8 mouse cellular contexts compared by ENCODE assay signal in the genomic region with DNA sequence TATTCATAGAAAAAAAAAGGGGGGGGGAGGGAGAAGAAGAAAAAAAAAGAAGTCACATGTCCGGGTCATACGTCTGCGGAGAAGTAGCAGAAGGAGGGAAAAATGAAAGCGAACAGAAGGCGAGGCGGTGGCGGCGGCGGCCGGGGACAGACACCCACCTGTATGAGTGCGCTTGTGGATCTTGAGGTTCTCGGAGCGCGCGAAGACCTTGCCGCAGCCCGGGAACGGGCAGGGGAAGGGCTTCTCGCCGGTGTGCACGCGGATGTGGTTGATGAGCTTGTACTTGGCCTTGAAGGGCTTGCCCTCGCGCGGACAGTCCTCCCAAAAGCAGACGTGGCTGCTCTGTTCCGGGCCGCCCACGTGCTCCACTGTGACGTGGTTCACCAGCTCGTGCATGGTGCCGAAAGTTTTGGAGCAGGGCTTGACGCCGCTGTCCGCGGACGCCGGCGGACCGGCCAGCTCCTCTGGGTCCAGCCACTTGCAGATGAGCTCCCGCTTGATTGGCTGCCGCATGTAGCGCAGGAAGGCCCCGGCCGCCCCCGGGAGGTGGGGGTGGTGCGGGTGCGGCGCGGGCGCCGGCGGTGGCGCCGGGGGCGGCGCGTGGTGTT. TPM values are rescaled to one million over a fixed set of nuclear protein-coding genes. Genes with fewer than 3 reads are reported as not detected.
DNase-seq lines count a peak whose midpoint lies in the region; ATAC-seq and TF ChIP-seq lines count a peak whose summit lies in the region.
"Not testable (repeated sequence)": the region's sequence is repeated elsewhere in the genome, so short reads cannot be mapped to it uniquely, and the experiment has no call there.

No protein-coding gene starts in this region.

- 1% methylated on average over 53 of the region's 58 CpGs for WGBS in embryonic facial prominence, embryonic 13.5 days
- WGBS in heart, embryonic 11.5 days (ENCODE audit: insufficient replicate concordance), result under 1% methylated on average over 49 of the region's 58 CpGs
- under 1% methylated on average over 37 of the region's 58 CpGs for WGBS in intestine, postnatal 0 days
- under 1% methylated on average over 58 of the region's 58 CpGs for WGBS in liver, embryonic 11.5 days
- under 1% methylated on average over 58 of the region's 58 CpGs for WGBS in midbrain, embryonic 15.5 days
- 1% methylated on average over 57 of the region's 58 CpGs for WGBS in spleen, adult 2 months

- peak; percentile 66 for DNase-seq in liver, embryonic 11.5 days (ENCODE audit: low spot score)
- DNase-seq in spleen, adult 2 months (ENCODE audit: low read depth in 1 of 2, low spot score in 2 of 2), result not testable (repeated sequence)

- not testable (repeated sequence) for H3K36me3 ChIP-seq in embryonic facial prominence, embryonic 13.5 days; heart, embryonic 11.5 days (ENCODE audit: control insufficient read depth, insufficient read depth, low read length); intestine, postnatal 0 days (ENCODE audit: control insufficient read depth, insufficient read depth); liver, embryonic 11.5 days (ENCODE audit: control insufficient read depth, insufficient read depth, low read length); midbrain, embryonic 15.5 days (replicated peaks); spleen, adult 2 months (ENCODE audit: control insufficient read depth, insufficient read depth, low read length)

- H3K4me3 ChIP-seq in brown adipose tissue, adult 24 weeks (ENCODE audit: insufficient read depth, low read depth, low read length), result peak overlapping the region; percentile 55
- H3K4me3 ChIP-seq in embryonic facial prominence, embryonic 13.5 days, result peak overlapping the region; percentile 51
- peak overlapping the region; percentile 57 for H3K4me3 ChIP-seq in heart, embryonic 11.5 days (ENCODE audit: low read depth, low read length)
- peak overlapping the region; percentile 52 for H3K4me3 ChIP-seq in intestine, postnatal 0 days (ENCODE audit: low read depth, low read length)
- peak overlapping the region; percentile 57 for H3K4me3 ChIP-seq in liver, embryonic 11.5 days (ENCODE audit: low read depth, low read length)
- H3K4me3 ChIP-seq in midbrain, embryonic 15.5 days, result peak overlapping the region; percentile 42
- H3K4me3 ChIP-seq in spleen, adult 2 months (ENCODE audit: extremely low read depth, insufficient read depth, insufficient read length), result peak overlapping the region; percentile 46

- H3K27ac ChIP-seq in brown adipose tissue, adult 24 weeks (replicated peaks; ENCODE audit: low read depth, low read length); embryonic facial prominence, embryonic 13.5 days; heart, embryonic 11.5 days (ENCODE audit: low read depth, low read length); intestine, postnatal 0 days (ENCODE audit: low read depth, low read length); liver, embryonic 11.5 days (ENCODE audit: low read depth, low read length); spleen, adult 2 months (ENCODE audit: insufficient read depth, low read length): not testable (repeated sequence)
- peak overlapping the region; percentile 85 for H3K27ac ChIP-seq in midbrain, embryonic 15.5 days

- H3K9me3 ChIP-seq in embryonic facial prominence, embryonic 13.5 days; heart, embryonic 11.5 days (replicated peaks; ENCODE audit: control insufficient read depth, low read length); intestine, postnatal 0 days (ENCODE audit: control insufficient read depth); liver, embryonic 11.5 days (ENCODE audit: control insufficient read depth, low read length); midbrain, embryonic 15.5 days: not testable (repeated sequence)

- ATAC-seq in CD4-positive, CD25-positive, alpha-beta regulatory T cell, adult 4 months, result peak; percentile 72
- peak; percentile 13; the same call in 1 of the 2 replicates for ATAC-seq in embryonic facial prominence, embryonic 13.5 days (ENCODE audit: insufficient number of reproducible peaks, insufficient read depth, low FRiP score, low TSS enrichment, low read depth)
- ATAC-seq in heart, embryonic 11.5 days (replicated peaks; ENCODE audit: insufficient number of reproducible peaks, low FRiP score, low TSS enrichment), result not testable (repeated sequence)
- peak; percentile 29; the same call in 1 of the 2 replicates for ATAC-seq in intestine, postnatal 0 days
- peak; percentile 62 for ATAC-seq in liver, embryonic 11.5 days (replicated peaks; ENCODE audit: low FRiP score)
- ATAC-seq in midbrain, embryonic 15.5 days (replicated peaks), result peak; percentile 18

- H3K4me1 ChIP-seq in brown adipose tissue, adult 24 weeks (ENCODE audit: control insufficient read depth, insufficient read depth, insufficient read length, low read length); intestine, postnatal 0 days (replicated peaks; ENCODE audit: control insufficient read depth, insufficient read depth, low read length); liver, embryonic 11.5 days (replicated peaks; ENCODE audit: control insufficient read depth, insufficient read depth, low read length): not testable (repeated sequence)
- H3K4me1 ChIP-seq in embryonic facial prominence, embryonic 13.5 days, result peaks cover 24% of the 10 kb centered on the region
- H3K4me1 ChIP-seq in heart, embryonic 11.5 days (ENCODE audit: control insufficient read depth, insufficient read depth, low read length), result peaks cover 16% of the 10 kb centered on the region; the same call in 1 of the 2 replicates
- peaks cover 22% of the 10 kb centered on the region for H3K4me1 ChIP-seq in midbrain, embryonic 15.5 days
- H3K4me1 ChIP-seq in spleen, adult 2 months (ENCODE audit: control insufficient read depth, insufficient read depth, insufficient read length), result peaks cover 12% of the 10 kb centered on the region

- peaks cover 91% of the 10 kb centered on the region for H3K27me3 ChIP-seq in embryonic facial prominence, embryonic 13.5 days
- peaks cover 80% of the 10 kb centered on the region for H3K27me3 ChIP-seq in heart, embryonic 11.5 days (ENCODE audit: control insufficient read depth, insufficient read depth, low read length)
- H3K27me3 ChIP-seq in intestine, postnatal 0 days (replicated peaks; ENCODE audit: control insufficient read depth, insufficient read depth, low read length), result peaks cover 89% of the 10 kb centered on the region
- H3K27me3 ChIP-seq in liver, embryonic 11.5 days (replicated peaks; ENCODE audit: control insufficient read depth, insufficient read depth, low read length), result peaks cover 81% of the 10 kb centered on the region
- H3K27me3 ChIP-seq in midbrain, embryonic 15.5 days (replicated peaks), result peaks cover 57% of the 10 kb centered on the region
- peaks cover 35% of the 10 kb centered on the region for H3K27me3 ChIP-seq in spleen, adult 2 months (ENCODE audit: control insufficient read depth, insufficient read depth, low read length)

- H3K4me2 ChIP-seq in embryonic facial prominence, embryonic 13.5 days, result peak overlapping the region; percentile 89
- peak overlapping the region; percentile 96 for H3K4me2 ChIP-seq in heart, embryonic 11.5 days
- peak overlapping the region; percentile 91 for H3K4me2 ChIP-seq in intestine, postnatal 0 days (replicated peaks; ENCODE audit: low read depth)
- H3K4me2 ChIP-seq in liver, embryonic 11.5 days, result peak overlapping the region; percentile 84
- H3K4me2 ChIP-seq in midbrain, embryonic 15.5 days, result peak overlapping the region; percentile 58

- not testable (repeated sequence) for TF ChIP-seq POLR2A in spleen, adult 2 months (IDR thresholded peaks at IDR 0.05; ENCODE audit: low read depth, low read length)

- TF ChIP-seq CTCF in intestine, postnatal 0 days (IDR thresholded peaks at IDR 0.05; ENCODE audit: low read depth); spleen, adult 2 months (IDR thresholded peaks at IDR 0.05; ENCODE audit: extremely low read depth, insufficient read depth, insufficient read length, insufficient replicate concordance): not testable (repeated sequence)

- H3K9ac ChIP-seq in embryonic facial prominence, embryonic 13.5 days, result peak overlapping the region; percentile 61
- not testable (repeated sequence) for H3K9ac ChIP-seq in heart, embryonic 11.5 days (ENCODE audit: low read depth, low read length); intestine, postnatal 0 days (ENCODE audit: low read depth, low read length); liver, embryonic 11.5 days (ENCODE audit: low read depth, low read length)
- H3K9ac ChIP-seq in midbrain, embryonic 15.5 days, result peak overlapping the region; percentile 38

RNA-seq across cellular contexts. Expression of a gene that starts 1.6 kb away (rescaled TPM):
- polyA plus RNA-seq in CD4-positive, CD25-positive, alpha-beta regulatory T cell, adult 4 months (2017; shearing (Covaris generic)), result not detected
- not detected in 2 replicates for polyA plus RNA-seq in brown adipose tissue, adult 24 weeks (2012; ENCODE audit: insufficient read depth, insufficient read length, missing spikeins)
- 0.20 and 0.22 TPM in 2 replicates for polyA plus RNA-seq in embryonic facial prominence, embryonic 13.5 days (2015; fragmentation: Nextera tagmentation; extraction: Ambion mirVana)
- 0.16 TPM in 1 of 2 replicates, not detected in the other for polyA plus RNA-seq in heart, embryonic 11.5 days (2014; fragmentation: Nextera tagmentation; extraction: Ambion mirVana)
- not detected in 2 replicates for polyA plus RNA-seq in intestine, postnatal 0 days (2015; fragmentation: Nextera tagmentation; extraction: Ambion mirVana)
- polyA plus RNA-seq in liver, embryonic 11.5 days (2014; fragmentation: Nextera tagmentation; extraction: Ambion mirVana), result 0.16 TPM in 1 of 2 replicates, not detected in the other
- 13.0 and 14.0 TPM in 2 replicates for polyA plus RNA-seq in midbrain, embryonic 15.5 days (2015; fragmentation: Nextera tagmentation; extraction: Ambion mirVana)
- not detected in 2 replicates for polyA plus RNA-seq in spleen, adult 2 months (2012; rRNA removed)

RNA-seq across cellular contexts. Expression of a gene that starts 11.4 kb away (rescaled TPM):
- not detected for polyA plus RNA-seq in CD4-positive, CD25-positive, alpha-beta regulatory T cell, adult 4 months (2017; shearing (Covaris generic))
- not detected in 2 replicates for polyA plus RNA-seq in brown adipose tissue, adult 24 weeks (2012; ENCODE audit: insufficient read depth, insufficient read length, missing spikeins)
- 0.35 and 0.48 TPM in 2 replicates for polyA plus RNA-seq in embryonic facial prominence, embryonic 13.5 days (2015; fragmentation: Nextera tagmentation; extraction: Ambion mirVana)
- 0.07 TPM in 1 of 2 replicates, not detected in the other for polyA plus RNA-seq in heart, embryonic 11.5 days (2014; fragmentation: Nextera tagmentation; extraction: Ambion mirVana)
- polyA plus RNA-seq in intestine, postnatal 0 days (2015; fragmentation: Nextera tagmentation; extraction: Ambion mirVana), result not detected in 2 replicates
- polyA plus RNA-seq in liver, embryonic 11.5 days (2014; fragmentation: Nextera tagmentation; extraction: Ambion mirVana), result not detected in 2 replicates
- polyA plus RNA-seq in midbrain, embryonic 15.5 days (2015; fragmentation: Nextera tagmentation; extraction: Ambion mirVana), result 9.6 and 9.9 TPM in 2 replicates
- not detected in 2 replicates for polyA plus RNA-seq in spleen, adult 2 months (2012; rRNA removed)

RNA-seq across cellular contexts. Expression of a gene that starts 12.9 kb away (rescaled TPM):
- not detected for polyA plus RNA-seq in CD4-positive, CD25-positive, alpha-beta regulatory T cell, adult 4 months (2017; shearing (Covaris generic))
- not detected in 2 replicates for polyA plus RNA-seq in brown adipose tissue, adult 24 weeks (2012; ENCODE audit: insufficient read depth, insufficient read length, missing spikeins)
- 0.22 and 0.59 TPM in 2 replicates for polyA plus RNA-seq in embryonic facial prominence, embryonic 13.5 days (2015; fragmentation: Nextera tagmentation; extraction: Ambion mirVana)
- not detected in 2 replicates for polyA plus RNA-seq in heart, embryonic 11.5 days (2014; fragmentation: Nextera tagmentation; extraction: Ambion mirVana)
- not detected in 2 replicates for polyA plus RNA-seq in intestine, postnatal 0 days (2015; fragmentation: Nextera tagmentation; extraction: Ambion mirVana)
- not detected in 2 replicates for polyA plus RNA-seq in liver, embryonic 11.5 days (2014; fragmentation: Nextera tagmentation; extraction: Ambion mirVana)
- polyA plus RNA-seq in midbrain, embryonic 15.5 days (2015; fragmentation: Nextera tagmentation; extraction: Ambion mirVana), result 0.91 and 1.1 TPM in 2 replicates
- polyA plus RNA-seq in spleen, adult 2 months (2012; rRNA removed), result not detected in 2 replicates

RNA-seq across cellular contexts. Expression of a gene that starts 26.5 kb away (rescaled TPM):
- not detected for polyA plus RNA-seq in CD4-positive, CD25-positive, alpha-beta regulatory T cell, adult 4 months (2017; shearing (Covaris generic))
- not detected in 2 replicates for polyA plus RNA-seq in brown adipose tissue, adult 24 weeks (2012; ENCODE audit: insufficient read depth, insufficient read length, missing spikeins)
- not detected in 2 replicates for polyA plus RNA-seq in embryonic facial prominence, embryonic 13.5 days (2015; fragmentation: Nextera tagmentation; extraction: Ambion mirVana)
- polyA plus RNA-seq in heart, embryonic 11.5 days (2014; fragmentation: Nextera tagmentation; extraction: Ambion mirVana), result 0.10 TPM in 1 of 2 replicates, not detected in the other
- not detected in 2 replicates for polyA plus RNA-seq in intestine, postnatal 0 days (2015; fragmentation: Nextera tagmentation; extraction: Ambion mirVana)
- polyA plus RNA-seq in liver, embryonic 11.5 days (2014; fragmentation: Nextera tagmentation; extraction: Ambion mirVana), result not detected in 2 replicates
- 0.51 and 0.77 TPM in 2 replicates for polyA plus RNA-seq in midbrain, embryonic 15.5 days (2015; fragmentation: Nextera tagmentation; extraction: Ambion mirVana)
- not detected in 2 replicates for polyA plus RNA-seq in spleen, adult 2 months (2012; rRNA removed)

Comparison
In these comparisons a context has a peak if more than half of its experiments do, and no peak if none do; other contexts are left out.
1. RNA of a gene that starts 1.6 kb away (polyA plus RNA-seq): 13.0 to 14.0 TPM in midbrain, embryonic 15.5 days; 0.20 to 0.22 TPM in embryonic facial prominence, embryonic 13.5 days, 0.16 TPM in liver, embryonic 11.5 days, 0.16 TPM in heart, embryonic 11.5 days, not detected in CD4-positive, CD25-positive, alpha-beta regulatory T cell, adult 4 months, not detected in brown adipose tissue, adult 24 weeks, not detected in intestine, postnatal 0 days and not detected in spleen, adult 2 months; every median in the first group is over 10 times any median in the second.
2. Peak in every context shown above with its lines, with median percentiles within 50 percentile points of each other: H3K4me3 ChIP-seq and H3K4me2 ChIP-seq.